Mouse (Mus musculus): ENCODE data around the gene Cers4. TPM values are rescaled to one million over a fixed set of nuclear protein-coding genes. Genes with fewer than 3 reads are reported as not detected.

Cers4 gene
- 10 to 100 TPM; 10.1 to 15.6 TPM for total RNA-seq (2023)

GRCm38 (mm10) chr8:4492851-4493685 is at the start of gene Cers4:
Gene Cers4, plus strand, starts transcription at chr8:4493026.

Other genes with a start within 250 kb of the Cers4 start
- gene Tgfbr3l, start 244.8 kb upstream of the Cers4 start, total RNA-seq (2023): 10 to 100 TPM in 1 of 2 experiments, 1 to 10 TPM in 1; 8.3 to 10.2 TPM
- 10 to 100 TPM in 1 of 2 experiments, 1 to 10 TPM in 1; 8.8 to 14.5 TPM for gene Snapc2, start 239.9 kb upstream of the Cers4 start, total RNA-seq (2023)
- gene Ctxn1, start 233.8 kb upstream of the Cers4 start, total RNA-seq (2023): 1 to 10 TPM in 1 of 2 experiments, under 1 TPM in 1; 0.94 to 1.2 TPM
- gene Timm44, start 217.1 kb upstream of the Cers4 start, total RNA-seq (2023): 10 to 100 TPM; 52.5 to 54.7 TPM
- gene Ccl25, start 167.8 kb upstream of the Cers4 start, total RNA-seq (2023): 10 to 100 TPM; 20.0 to 23.1 TPM
- 10 to 100 TPM; 77.6 to 84.8 TPM for gene Elavl1, start 167.6 kb upstream of the Cers4 start, total RNA-seq (2023)
- gene Zfp958, start 120.1 kb downstream of the Cers4 start, total RNA-seq (2023): 1 to 10 TPM; 7.5 to 8.1 TPM

Measured in monocyte, adult 59 days (primary cell).